Mouse (Mus musculus): ENCODE measurements around the gene Aox2.

Aox2 gene

DNA sequence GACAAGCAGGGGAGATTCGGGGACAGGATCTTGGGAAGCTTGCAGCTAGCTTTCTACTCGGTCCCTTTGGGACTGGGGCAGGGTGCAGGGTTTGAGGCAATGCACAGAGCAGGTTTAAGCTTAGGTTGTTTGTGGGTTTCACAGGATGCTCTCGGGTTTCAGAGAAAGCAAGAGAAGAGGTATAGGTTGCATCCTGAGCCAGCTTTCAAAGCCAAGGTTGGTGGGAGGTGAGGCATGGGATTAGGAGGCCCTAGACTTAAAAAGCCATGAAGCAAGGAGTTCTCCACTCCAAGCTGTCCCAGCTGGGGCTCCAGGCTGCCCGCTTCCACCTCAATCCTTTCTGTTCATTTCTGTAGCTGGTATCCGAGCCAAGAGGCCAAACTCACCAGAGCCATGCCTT is at the start of gene Aox2:
Gene Aox2 (plus strand): TSS at position 301 of the 400 bp plus-strand sequence.
- no peak for DNase-seq

- DNase-seq, result no peak
Observed at GRCm38 (mm10) chr1:58228916-58229315, 49.2 kb upstream of the Aox2 start.

DNA sequence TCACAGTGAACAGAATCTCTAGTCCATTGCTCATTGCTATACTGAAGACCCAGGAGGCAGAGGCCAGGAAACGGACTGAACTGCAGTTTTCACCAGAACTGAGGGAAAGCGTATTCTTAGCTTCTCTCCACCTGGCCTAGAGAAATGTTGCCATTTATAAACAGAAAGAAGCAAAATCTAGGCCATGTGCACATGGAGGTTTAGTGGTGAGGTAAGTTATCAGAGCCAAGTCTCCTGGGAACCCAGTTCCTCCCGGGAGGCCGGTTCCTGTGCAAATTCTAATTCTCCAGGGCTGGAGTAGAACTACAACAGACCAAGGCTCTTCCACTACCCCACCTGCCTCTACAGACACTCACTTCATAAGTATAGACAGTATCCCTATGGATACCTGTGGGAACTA is 48.4 kb upstream of the Aox2 start:
- DNase-seq, result no peak

GRCm38 (mm10) chr1:58230542-58230941 is 47.6 kb upstream of the Aox2 start:
- DNase-seq, result no peak

DNA sequence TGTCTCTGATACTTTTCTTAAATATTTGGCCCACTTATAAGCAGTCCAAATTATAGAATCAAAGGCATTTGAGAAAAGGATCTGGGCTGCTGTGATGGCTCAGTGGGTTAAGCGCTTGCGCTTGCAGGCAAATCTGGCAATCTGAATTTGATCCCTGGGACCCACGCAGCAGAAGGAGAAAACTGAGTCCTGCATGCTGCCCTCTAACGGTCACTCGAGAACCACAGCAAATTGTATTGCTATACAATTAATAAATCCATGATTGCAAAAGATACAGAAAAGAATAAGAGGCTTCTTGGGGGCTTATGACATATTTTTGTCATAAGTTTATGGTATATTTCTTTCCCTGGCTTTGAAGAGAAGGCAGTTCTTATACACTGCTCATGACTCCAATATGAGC is 42.7 kb upstream of the Aox2 start:
- no peak for DNase-seq

DNA sequence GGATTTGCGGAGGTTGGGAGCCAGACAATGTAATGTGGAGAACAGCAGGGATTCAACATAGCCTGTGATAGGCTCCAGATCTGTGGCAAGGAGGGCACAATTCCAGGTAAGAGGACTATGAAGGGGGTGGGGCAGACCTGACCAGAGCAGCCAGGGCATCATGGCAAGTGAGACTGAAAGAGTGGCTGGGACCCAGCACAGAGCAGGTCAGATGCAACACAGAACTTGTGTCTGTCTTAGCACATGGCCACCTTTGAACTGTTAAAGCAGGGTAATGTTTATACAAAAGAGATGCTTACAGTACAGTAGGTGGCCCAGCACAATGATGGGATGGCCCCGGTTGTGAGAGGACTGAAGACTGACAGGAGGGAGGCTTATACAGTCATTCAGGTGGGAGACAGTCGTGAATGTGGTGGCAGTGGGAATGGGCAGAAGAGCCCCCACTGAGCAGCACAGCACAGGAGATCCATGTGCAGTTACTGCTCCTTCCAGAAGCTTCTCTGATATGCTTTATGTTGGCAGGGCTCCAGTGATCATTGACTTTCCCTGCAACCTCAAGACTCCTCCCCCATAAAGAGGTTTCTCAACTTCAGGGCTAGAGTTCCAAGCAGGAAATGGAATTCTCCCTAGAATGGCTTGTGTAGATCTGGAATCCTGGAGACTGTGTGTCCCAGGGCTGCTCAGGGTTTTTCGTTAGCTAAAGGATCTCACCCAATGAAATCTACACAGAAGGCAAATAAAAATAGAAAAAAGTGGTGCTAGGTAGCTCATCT is 40.4 kb upstream of the Aox2 start:
- DNase-seq, result no peak

- DNase-seq, result no peak
Observed at GRCm38 (mm10) chr1:58238440-58238839, 39.7 kb upstream of the Aox2 start.

DNA sequence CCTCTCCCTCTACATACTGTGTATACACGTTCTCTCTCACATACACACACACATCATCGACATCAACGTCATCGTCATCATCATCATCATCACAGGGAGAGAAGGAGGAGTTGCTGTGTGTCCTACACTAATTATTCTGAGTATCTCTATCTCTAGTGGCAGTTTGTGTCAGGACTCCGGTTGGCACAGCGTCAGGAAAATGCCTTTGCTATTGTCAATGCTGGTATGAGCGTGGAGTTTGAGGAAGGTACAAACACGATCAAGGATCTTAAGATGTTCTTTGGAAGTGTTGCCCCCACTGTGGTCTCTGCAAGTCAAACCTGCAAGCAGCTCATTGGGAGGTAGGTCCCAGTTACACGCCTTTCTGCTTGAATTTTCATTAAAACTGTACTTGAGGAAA is 39.2 kb upstream of the Aox2 start:
- no peak for DNase-seq

DNA sequence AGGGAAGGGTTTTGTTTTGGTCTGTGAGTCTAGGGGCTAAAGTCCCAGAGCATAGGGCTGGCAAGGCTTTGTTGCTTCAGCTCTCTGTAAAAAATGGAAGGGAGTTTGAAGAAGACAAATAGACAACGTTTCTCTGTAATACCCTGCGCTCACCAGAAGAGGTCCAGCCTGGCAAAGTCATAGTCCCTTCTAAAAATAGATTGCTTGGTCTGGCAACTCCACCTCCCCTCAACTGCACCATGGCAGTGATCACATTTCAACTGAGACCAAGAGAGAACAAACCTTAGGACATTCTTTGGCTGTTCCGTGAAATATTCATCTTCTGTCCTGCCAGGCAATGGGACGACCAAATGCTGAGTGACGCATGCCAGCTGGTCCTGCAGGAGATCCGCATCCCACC is 37.8 kb upstream of the Aox2 start:
- no peak for DNase-seq

DNA sequence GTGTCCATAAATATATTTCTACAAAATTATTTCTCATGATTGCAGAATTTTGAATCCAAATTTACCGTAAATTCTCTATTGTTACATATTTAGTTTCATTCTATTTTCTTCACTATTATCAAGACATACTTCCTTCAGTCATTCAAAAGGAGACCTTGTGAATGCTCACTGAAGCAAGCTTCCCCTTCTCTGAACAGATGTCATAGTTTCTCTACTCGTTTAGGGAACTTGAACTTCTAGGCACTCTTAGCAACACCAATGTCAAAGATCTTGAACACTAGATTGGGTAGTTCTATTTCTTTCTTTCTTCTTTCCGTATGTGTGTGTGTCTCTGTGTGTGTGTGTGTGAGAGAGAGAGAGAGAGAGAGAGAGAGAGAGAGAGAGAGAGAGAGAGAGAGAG is 33.6 kb upstream of the Aox2 start:
- DNase-seq, result no peak

GRCm38 (mm10) chr1:58248518-58248917 is 29.6 kb upstream of the Aox2 start:
- no peak for DNase-seq

GRCm38 (mm10) chr1:58253466-58253865 is 24.7 kb upstream of the Aox2 start:
- DNase-seq, result no peak

DNA sequence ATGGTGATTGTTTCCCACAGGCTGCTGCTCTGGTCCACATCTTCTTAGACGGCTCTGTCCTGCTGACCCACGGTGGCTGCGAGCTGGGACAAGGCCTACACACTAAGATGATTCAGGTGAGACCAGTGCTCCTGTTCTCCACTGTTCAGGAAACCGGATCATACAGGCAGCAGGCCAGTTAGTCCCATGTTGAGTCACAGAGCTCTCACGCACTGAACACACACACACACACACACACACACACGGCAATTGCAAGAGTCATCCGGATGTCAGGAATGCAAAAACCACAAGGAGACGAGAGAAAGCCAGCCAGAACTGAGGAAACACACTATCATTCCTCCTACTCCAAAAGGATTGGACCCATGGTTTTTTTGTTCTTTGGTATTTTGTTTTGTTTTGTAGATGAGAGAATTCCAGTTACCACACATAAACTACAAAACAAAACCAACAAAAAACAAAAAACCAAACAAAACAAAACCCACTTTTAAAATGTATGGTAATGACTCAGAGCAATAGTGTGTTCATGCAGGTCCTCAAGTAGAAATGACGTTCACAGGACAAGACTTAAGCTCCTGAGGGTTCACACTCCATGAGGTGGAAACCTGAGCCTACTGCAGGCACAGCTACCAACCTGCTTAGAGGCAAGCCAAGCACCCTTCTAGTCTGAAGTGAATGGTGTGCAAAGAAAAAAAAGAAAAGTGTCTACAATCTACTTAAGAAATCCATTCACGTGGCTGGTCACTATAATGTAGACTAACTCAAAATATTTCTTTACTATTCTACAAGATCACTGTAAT is 20.7 kb upstream of the Aox2 start:
- no peak for DNase-seq

DNA sequence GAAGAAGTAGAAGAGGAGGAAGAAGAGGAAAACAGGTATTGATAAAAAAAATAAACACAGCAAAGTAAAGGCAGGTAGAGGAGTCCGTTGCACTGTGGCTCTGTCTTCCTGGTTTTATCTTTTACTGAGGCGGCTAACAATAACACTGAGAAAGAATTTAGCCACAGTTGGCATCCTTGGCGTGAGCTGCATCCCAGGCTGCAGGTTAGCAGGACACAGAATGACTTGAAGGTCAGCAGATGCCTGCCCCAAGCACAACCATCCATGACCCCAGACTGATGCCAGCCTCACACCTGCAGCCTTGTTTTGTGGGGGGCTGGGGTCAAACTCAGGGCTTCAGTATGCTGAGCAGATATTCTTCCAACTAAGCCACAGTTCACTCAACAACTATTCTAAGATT is 17.8 kb upstream of the Aox2 start:
- DNase-seq, result no peak

- DNase-seq, result no peak
Observed at GRCm38 (mm10) chr1:58268231-58268630, 9.9 kb upstream of the Aox2 start.

- peak; percentile 22 for DNase-seq
Observed at GRCm38 (mm10) chr1:58270807-58271569, 7.1 kb upstream of the Aox2 start.

DNA sequence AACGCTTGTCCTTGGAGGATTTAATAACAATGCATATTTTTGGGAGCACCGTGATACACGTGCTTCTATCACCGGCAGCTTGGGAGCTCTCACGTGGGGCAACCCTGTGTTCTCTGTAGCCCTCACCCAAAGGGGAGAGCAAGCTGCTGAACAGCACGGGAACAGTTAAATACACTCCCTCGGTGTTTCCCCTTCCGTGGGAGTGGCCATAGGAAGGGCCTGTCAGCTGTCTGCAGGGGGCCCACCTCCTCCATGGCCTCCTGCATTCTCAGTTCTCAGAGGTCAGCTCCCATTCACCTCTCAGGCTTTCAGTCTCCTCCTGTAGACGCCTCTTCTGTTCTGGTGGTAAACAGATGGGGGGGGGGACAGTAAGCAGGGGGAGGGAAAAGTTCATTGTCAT is 2.2 kb upstream of the Aox2 start:
- no peak for DNase-seq

- DNase-seq, result no peak
Observed at GRCm38 (mm10) chr1:58278513-58278912, 387 bp downstream of the Aox2 start.

DNA sequence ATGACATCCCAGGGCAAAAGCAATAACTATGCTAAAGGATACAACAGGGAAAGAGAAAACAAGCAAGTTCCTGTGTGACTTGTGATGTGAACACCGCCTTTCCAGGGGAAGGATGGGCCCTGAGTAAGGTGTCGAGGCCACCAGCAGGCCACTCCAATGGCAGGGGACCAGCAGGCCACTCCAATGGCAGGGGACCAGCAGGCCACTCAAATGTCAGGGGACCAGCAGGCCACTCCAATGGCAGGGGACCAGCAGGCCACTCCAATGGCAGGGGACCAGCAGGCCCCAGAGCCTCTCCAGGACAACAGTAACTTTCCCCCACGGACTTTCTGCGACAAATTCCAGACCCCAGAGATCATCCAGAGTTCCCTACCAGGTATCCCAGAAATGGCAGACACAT is 2.3 kb downstream of the Aox2 start:
- DNase-seq, result no peak

GRCm38 (mm10) chr1:58280939-58281624 is 3.0 kb downstream of the Aox2 start:
- DNase-seq, result no peak

DNA sequence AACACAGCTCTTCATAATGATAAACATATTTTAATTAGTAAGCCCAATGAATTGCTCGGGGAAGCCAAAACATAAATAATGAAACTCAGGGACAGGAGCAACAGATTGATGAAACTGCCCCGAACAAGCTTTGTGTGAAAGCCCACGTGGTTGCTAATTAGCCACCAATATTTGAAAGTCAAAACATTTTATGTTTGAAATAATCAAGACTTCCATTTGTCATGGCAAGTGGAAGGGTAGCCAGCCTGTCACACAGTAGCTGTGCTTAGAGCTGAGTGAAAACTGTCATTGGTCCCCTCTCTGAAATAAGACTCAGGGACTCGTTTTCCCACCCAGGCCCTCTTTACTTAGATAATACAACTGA is 3.5 kb downstream of the Aox2 start:
- DNase-seq, result no peak

- no peak for DNase-seq
Observed at GRCm38 (mm10) chr1:58284505-58284904, 6.4 kb downstream of the Aox2 start.

DNA sequence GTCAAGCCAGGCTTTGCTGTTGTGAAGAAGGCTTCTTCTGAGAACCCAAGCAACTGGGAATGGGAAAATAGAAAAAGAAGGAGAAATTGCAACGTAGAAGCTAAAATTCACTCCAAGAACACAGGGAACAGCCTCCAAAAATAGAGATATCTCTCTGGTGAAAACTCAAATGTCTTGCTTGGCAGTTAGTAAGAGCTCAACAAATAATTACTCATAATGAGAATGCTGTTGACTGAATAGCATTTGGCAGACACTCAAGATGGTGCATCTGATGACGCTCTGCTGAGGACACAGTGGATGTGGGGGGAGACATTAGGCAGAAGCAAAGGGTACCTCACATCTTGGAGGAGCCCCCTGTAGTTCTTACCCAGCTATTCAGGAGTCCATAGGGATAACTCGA is 10.0 kb downstream of the Aox2 start:
- DNase-seq, result no peak

Data from kidney, adult 18-20 months (tissue).